Mouse (Mus musculus): ENCODE data around the gene Irs4. TPM values are rescaled to one million over a fixed set of nuclear protein-coding genes. Genes with fewer than 3 reads are reported as not detected.

Irs4 gene
- 0.04 and 0.15 TPM in 2 replicates for total RNA-seq (2021)
- long read RNA-seq, experiment 1 = 0 reads
- long read RNA-seq, experiment 2 = 0 reads

DNA sequence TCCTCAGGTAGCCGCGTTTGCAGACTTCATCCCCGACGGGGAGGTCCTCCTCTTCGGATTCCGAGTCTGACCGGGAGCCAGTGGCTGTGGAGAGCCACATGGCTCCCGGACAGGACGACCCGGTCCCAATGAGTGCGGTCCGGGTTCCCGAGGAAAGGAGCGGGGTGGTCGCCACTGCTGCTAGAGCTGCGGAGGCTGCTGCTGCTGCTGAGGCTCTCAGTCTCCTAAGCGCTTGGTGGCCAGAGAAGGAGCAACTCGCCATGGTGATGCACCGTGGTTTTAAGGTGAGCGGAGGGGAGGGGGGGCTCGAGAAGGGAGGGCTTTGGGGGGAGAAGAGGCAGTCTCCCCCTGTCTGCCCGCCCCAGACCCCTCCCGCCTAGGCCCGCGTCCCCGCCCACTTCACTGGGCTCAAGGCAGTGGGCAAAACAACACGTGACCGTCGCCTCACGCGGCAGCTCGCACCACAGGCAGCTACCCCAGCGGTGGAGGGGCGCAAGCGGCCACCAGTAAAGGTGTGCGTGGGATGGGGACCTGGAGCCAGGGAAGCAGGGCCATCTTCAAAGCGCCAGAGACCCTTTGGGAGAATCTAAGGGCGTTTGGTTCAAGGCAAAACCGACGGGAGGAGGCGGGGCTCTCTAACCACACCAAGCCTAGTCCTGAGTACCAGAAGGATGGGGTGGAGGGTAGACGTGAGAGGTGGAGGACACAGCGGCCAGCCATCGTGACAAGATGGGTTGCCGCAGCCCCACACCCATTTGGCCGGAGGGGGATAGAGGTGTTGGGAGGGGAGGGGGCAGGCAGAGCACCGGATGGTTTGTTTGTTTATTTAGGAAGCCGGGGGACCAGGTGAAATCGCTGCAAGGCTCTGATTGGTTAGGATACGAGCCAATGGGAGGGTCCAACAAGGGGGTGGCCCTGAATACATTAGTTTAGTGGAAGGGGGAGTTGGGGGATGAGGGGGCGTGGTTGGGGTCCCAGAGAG lies at the start of gene Irs4:
Gene Irs4 (minus strand): TSS at position 327 of the 982 bp plus-strand sequence.
- DNase-seq = peak; percentile 4

DNA sequence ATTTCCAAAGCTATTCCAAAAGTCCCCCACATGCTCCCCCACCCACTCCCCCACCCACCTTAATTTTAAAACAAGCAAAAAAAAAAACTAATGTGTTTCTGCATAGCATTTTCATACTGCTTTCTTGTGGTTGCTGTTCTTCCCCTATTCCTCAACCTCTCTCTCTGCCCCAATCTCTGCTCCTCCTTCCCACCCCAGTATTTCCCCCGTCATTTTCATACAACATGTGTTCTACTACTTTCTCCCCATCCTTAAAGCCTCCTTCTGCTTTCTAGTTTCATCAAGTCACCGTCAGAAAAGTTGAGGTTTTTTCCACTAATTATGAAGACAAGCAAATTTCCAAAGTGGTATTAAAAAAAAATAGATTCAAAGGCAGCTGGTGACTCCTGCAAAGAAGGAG lies 25.3 kb upstream of the Irs4 start:
- DNase-seq = no peak

GRCm38 (mm10) chrX:141729570-141729969 lies 4.5 kb upstream of the Irs4 start:
- DNase-seq = no peak

DNA sequence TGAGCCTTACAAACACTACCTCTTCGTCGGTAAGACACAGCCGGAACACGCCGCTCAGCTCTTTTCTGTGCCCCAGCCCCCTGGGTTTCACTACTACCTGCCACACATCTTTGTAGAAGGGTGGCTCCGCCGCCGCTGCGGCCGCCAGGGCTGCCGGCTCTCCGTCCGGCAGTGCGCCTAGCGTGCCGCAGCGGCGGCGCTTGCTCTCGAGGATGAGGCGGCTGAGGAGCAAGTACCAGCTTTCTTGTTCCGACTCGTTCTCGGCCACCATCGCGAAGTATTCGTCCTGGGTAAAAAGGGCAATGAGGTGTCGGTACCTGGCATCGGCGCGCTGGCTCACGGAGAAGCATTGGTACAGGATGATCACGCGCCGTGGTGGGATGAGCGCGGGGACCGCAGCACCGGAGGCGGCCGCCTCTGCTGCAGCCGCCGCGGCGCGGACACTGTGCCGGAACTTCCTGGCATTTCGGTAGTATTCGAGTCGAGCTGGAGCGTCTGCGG lies 622 bp downstream of the Irs4 start:
- DNase-seq = peak; percentile 11

DNA sequence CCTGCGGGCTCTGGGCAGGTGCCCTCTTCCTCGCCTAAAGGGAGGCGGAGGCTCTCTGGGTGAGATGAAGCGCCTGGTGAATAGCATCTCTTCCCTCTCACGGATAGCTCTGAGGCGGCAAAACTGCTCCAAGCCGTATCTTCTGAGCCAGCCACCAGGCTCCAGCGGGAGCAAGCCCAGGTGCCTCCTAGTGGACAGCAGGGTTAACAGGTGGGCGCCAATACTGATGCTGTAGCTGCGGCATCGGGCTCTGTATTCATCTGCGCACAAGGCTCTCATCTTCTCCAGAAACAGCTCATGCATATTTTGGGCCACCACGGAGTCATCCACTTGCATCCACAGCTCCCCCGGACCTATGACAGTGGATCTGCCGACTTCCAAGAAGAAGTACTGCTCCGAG lies 1.1 kb downstream of the Irs4 start:
- DNase-seq = peak; percentile 2

GRCm38 (mm10) chrX:141721725-141722124 lies 3.3 kb downstream of the Irs4 start:
- peak; percentile 20 for DNase-seq

Other genes starting within 250 kb of the Irs4 start
- 27.0 and 30.6 TPM in 2 replicates for gene Col4a5, start 249.9 kb downstream of the Irs4 start, total RNA-seq (2021)
- not detected in 2 replicates for gene Gm15294, start 150.0 kb upstream of the Irs4 start, total RNA-seq (2021)

Data from adrenal gland, postnatal 14 days (tissue).